Mouse (Mus musculus) thymus, postnatal 25 days (tissue): ENCODE measurements around the gene Psmc2.

Experiments used
- DNase-seq: peaks from one replicate; pipeline ENCODE4 v3.0.0; 2022

Gene Psmc2

GRCm38 (mm10) chr5:21785053-21785452 lies at the start of gene Psmc2, which contains the start of gene Dnajc2:
Gene Psmc2 (plus strand): TSS chr5:21785283.
Gene Dnajc2 (minus strand): TSS chr5:21785251.
- peak; percentile 88 for DNase-seq

- peak; percentile 79 for DNase-seq
Measured at GRCm38 (mm10) chr5:21735584-21735983, 49.5 kb upstream of the Psmc2 start.

- no peak for DNase-seq
Measured at GRCm38 (mm10) chr5:21736046-21736445, 49.0 kb upstream of the Psmc2 start.

- peak; percentile 89 for DNase-seq
Measured at GRCm38 (mm10) chr5:21736956-21737585, 48.0 kb upstream of the Psmc2 start, which contains the start of gene Pmpcb. Gene Pmpcb (plus strand): TSS chr5:21737141.

GRCm38 (mm10) chr5:21737620-21738019 lies 47.5 kb upstream of the Psmc2 start:
- no peak for DNase-seq

- no peak for DNase-seq
Measured at GRCm38 (mm10) chr5:21739120-21739519, 46.0 kb upstream of the Psmc2 start.

- DNase-seq, result no peak
Measured at GRCm38 (mm10) chr5:21739881-21740280, 45.2 kb upstream of the Psmc2 start.

GRCm38 (mm10) chr5:21743606-21744005 lies 41.5 kb upstream of the Psmc2 start:
- DNase-seq, result no peak

GRCm38 (mm10) chr5:21744651-21745050 lies 40.4 kb upstream of the Psmc2 start:
- DNase-seq, result no peak

- no peak for DNase-seq
Measured at GRCm38 (mm10) chr5:21745966-21746365, 39.1 kb upstream of the Psmc2 start.

GRCm38 (mm10) chr5:21768506-21768905 lies 16.6 kb upstream of the Psmc2 start:
- no peak for DNase-seq

- no peak for DNase-seq
Measured at GRCm38 (mm10) chr5:21769841-21770240, 15.2 kb upstream of the Psmc2 start.

GRCm38 (mm10) chr5:21776491-21776890 lies 8.6 kb upstream of the Psmc2 start:
- no peak for DNase-seq

GRCm38 (mm10) chr5:21784161-21785052 lies 676 bp upstream of the Psmc2 start:
- peak; percentile 16 for DNase-seq

- no peak for DNase-seq
Measured at GRCm38 (mm10) chr5:21785776-21786175, 693 bp downstream of the Psmc2 start.

GRCm38 (mm10) chr5:21786258-21787185 lies 1.4 kb downstream of the Psmc2 start:
- DNase-seq, result peak; percentile 93

- DNase-seq, result no peak
Measured at GRCm38 (mm10) chr5:21787186-21788105, 2.4 kb downstream of the Psmc2 start.

GRCm38 (mm10) chr5:21789061-21789460 lies 4.0 kb downstream of the Psmc2 start:
- DNase-seq, result no peak

GRCm38 (mm10) chr5:21792166-21792565 lies 7.1 kb downstream of the Psmc2 start:
- DNase-seq, result no peak

GRCm38 (mm10) chr5:21802907-21803306 lies 17.8 kb downstream of the Psmc2 start:
- no peak for DNase-seq

- DNase-seq, result no peak
Measured at GRCm38 (mm10) chr5:21803691-21804188, 18.7 kb downstream of the Psmc2 start.

GRCm38 (mm10) chr5:21804837-21805236 lies 19.8 kb downstream of the Psmc2 start:
- no peak for DNase-seq
